Mouse (Mus musculus) lung, adult 18-20 months (tissue): ENCODE results near the gene Lnx2.
A peak's percentile ranks its signal among the peaks of the same experiment; 100 is the strongest.

ENCODE experiments used
- DNase-seq, 2 experiments: peaks; one replicate each; pipeline ENCODE4 v3.0.0; 2022; ENCODE audit warnings: mixed read lengths in 2 of 2

Lnx2 gene

GRCm38 (mm10) chr5:147050816-147051499 lies 25.4 kb downstream of the Lnx2 start:
- DNase-seq: no peak

- DNase-seq: no peak
These were observed 26.7 kb downstream of the Lnx2 start for GRCm38 (mm10) chr5:147049544-147050209.

- no peak for DNase-seq
These were observed 30.5 kb downstream of the Lnx2 start for GRCm38 (mm10) chr5:147045929-147046328.

GRCm38 (mm10) chr5:147045311-147045710 lies 31.1 kb downstream of the Lnx2 start:
- DNase-seq: no peak

GRCm38 (mm10) chr5:147043240-147043844 lies 33.0 kb downstream of the Lnx2 start:
- DNase-seq: no peak

GRCm38 (mm10) chr5:147041965-147042937 lies 34.1 kb downstream of the Lnx2 start:
- no peak for DNase-seq

GRCm38 (mm10) chr5:147039394-147039793 lies 37.0 kb downstream of the Lnx2 start:
- no peak for DNase-seq

GRCm38 (mm10) chr5:147037601-147038000 lies 38.8 kb downstream of the Lnx2 start:
- peak in 1 of 2 experiments; percentile 37 for DNase-seq

- no peak for DNase-seq
These were observed 39.7 kb downstream of the Lnx2 start for GRCm38 (mm10) chr5:147036661-147037060.

GRCm38 (mm10) chr5:147036028-147036427 lies 40.4 kb downstream of the Lnx2 start:
- DNase-seq: peak; percentile 48 to 63

GRCm38 (mm10) chr5:147035301-147035700 lies 41.1 kb downstream of the Lnx2 start:
- no peak for DNase-seq

- DNase-seq: no peak
These were observed 42.1 kb downstream of the Lnx2 start for GRCm38 (mm10) chr5:147034283-147034682.

- DNase-seq: no peak
These were observed 43.2 kb downstream of the Lnx2 start for GRCm38 (mm10) chr5:147033155-147033554.

- no peak for DNase-seq
These were observed 45.1 kb downstream of the Lnx2 start for GRCm38 (mm10) chr5:147031281-147031680.

GRCm38 (mm10) chr5:147024331-147025034 lies 51.9 kb downstream of the Lnx2 start:
- no peak for DNase-seq

GRCm38 (mm10) chr5:147023245-147023970 lies 53.0 kb downstream of the Lnx2 start:
- DNase-seq: no peak

GRCm38 (mm10) chr5:147021546-147022265 lies 54.7 kb downstream of the Lnx2 start:
- DNase-seq: no peak

GRCm38 (mm10) chr5:147020579-147020978 lies 55.8 kb downstream of the Lnx2 start:
- DNase-seq: no peak

GRCm38 (mm10) chr5:147018761-147019160 lies 57.6 kb downstream of the Lnx2 start:
- DNase-seq: no peak

- no peak for DNase-seq
These were observed 58.9 kb downstream of the Lnx2 start for GRCm38 (mm10) chr5:147017526-147017925.

- no peak for DNase-seq
These were observed 59.8 kb downstream of the Lnx2 start for GRCm38 (mm10) chr5:147016622-147017021.
